Mouse (Mus musculus) macrophage (primary cell): ENCODE data around the gene Fn1. TPM values are rescaled to one million over a fixed set of nuclear protein-coding genes. Genes with fewer than 3 reads are reported as not detected.

Experiments
- H3K27ac ChIP-seq: fragments of 350-480 bp; formaldehyde crosslinking; 2 replicates; pipeline ENCODE4 v1.9.0; 2021
- H3K36me3 ChIP-seq: fragments of 350-480 bp; formaldehyde crosslinking; 2 replicates; pipeline ENCODE4 v1.9.0; 2021; ENCODE audit errors: inconsistent target
- H3K4me3 ChIP-seq: fragments of 350-480 bp; formaldehyde crosslinking; 2 replicates; pipeline ENCODE4 v1.9.0; 2021; ENCODE audit errors: inconsistent target
- H3K79me2 ChIP-seq: fragments of 350-480 bp; formaldehyde crosslinking; 2 replicates; pipeline ENCODE4 v1.9.0; 2021; ENCODE audit errors: inconsistent target
- WGBS: methylation state at CpG from one replicate; pipeline ENCODE4 v1.1.7; 2026; ENCODE audit warnings: inconsistent platforms; ENCODE audit not compliant: missing documents; 5-methylcytosine and 5-hydroxymethylcytosine counted together
- polyA plus RNA-seq: library from polyadenylated mRNA; stranded (reverse); fragments of 250-400 nt; gene quantifications from 3 replicates; pipeline ENCODE4 v1.2.4, GENCODE M21; 2018; ENCODE audit warnings: inconsistent platforms

Fn1 gene
- polyA plus RNA-seq, 1 experiment from 2014 or later, result 1.6 TPM

DNA sequence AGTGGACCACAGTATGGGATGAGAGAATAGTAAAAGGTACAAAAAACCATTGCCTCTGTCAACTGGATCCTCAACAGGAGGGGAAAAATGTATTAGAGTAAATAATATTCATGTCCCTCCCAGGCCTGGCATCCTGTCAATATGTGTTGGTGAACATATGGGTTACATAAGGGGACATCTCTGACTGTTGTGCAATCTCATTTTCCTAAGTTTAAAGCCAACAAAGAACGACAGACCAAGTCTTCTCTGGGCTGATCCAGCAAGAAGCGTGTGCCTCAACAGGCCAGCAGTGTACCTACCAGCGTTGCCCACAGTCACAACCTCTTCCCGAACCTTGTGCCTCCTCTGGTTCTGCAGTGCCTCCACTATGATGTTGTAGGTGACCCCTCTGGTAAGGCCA, 57.6 kb downstream of the Fn1 start:
- Histone ChIP-seq H3K36me3 (no peaks in the 10 kb centered on the region), H3K79me2 (no peaks in the 10 kb centered on the region), H3K4me3 (no peak overlapping the region), H3K27ac (no peak overlapping the region)
- WGBS, result 69% methylated on average over 4 of the region's 4 CpGs

- H3K4me3 ChIP-seq, result no peak overlapping the region
- WGBS, result 64% methylated on average over 2 of the region's 2 CpGs
- no peaks in the 10 kb centered on the region for H3K79me2 ChIP-seq
- H3K36me3 ChIP-seq, result no peaks in the 10 kb centered on the region
- H3K27ac ChIP-seq, result no peak overlapping the region
These were observed 58.7 kb downstream of the Fn1 start for GRCm38 (mm10) chr1:71594268-71594667.

GRCm38 (mm10) chr1:71593184-71593583, 59.8 kb downstream of the Fn1 start:
- WGBS, result 94% methylated on average over 9 of the region's 9 CpGs
- Histone ChIP-seq H3K4me3 (no peak overlapping the region), H3K36me3 (no peaks in the 10 kb centered on the region), H3K27ac (no peak overlapping the region), H3K79me2 (no peaks in the 10 kb centered on the region)

GRCm38 (mm10) chr1:71590038-71590437, 63.0 kb downstream of the Fn1 start:
- H3K36me3 ChIP-seq, result no peaks in the 10 kb centered on the region
- H3K79me2 ChIP-seq, result no peaks in the 10 kb centered on the region
- H3K27ac ChIP-seq, result no peak overlapping the region
- 95% methylated on average over 11 of the region's 11 CpGs for WGBS
- no peak overlapping the region for H3K4me3 ChIP-seq

- Histone ChIP-seq H3K79me2 (no peaks in the 10 kb centered on the region), H3K4me3 (no peak overlapping the region), H3K27ac (no peak overlapping the region), H3K36me3 (no peaks in the 10 kb centered on the region)
- WGBS, result 85% methylated on average over 7 of the region's 7 CpGs
These were observed 66.3 kb downstream of the Fn1 start for GRCm38 (mm10) chr1:71586658-71587057.

DNA sequence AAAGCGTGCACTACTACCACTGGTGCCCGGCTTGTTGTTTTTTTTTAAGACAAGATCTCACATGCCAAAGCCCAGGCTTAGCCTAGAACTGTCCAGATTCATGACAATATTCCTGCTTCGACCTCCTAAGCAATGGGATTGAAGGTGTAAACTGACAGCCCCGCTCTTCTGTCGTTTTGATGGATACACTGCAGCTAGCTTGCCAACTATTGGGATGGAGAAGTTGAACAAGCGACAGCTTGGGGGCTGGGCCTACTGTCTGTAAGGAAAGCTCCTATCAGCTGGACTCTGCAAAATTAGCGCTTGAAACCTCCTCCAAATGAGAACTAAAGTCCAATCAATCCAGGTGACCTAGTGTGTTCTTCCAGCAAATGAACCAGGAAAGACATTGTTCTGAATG, 69.1 kb downstream of the Fn1 start:
- no peak overlapping the region for H3K4me3 ChIP-seq
- no peak overlapping the region for H3K27ac ChIP-seq
- 97% methylated on average over 7 of the region's 7 CpGs for WGBS
- H3K79me2 ChIP-seq, result no peaks in the 10 kb centered on the region
- no peaks in the 10 kb centered on the region; the same call in 1 of the 2 replicates for H3K36me3 ChIP-seq

DNA sequence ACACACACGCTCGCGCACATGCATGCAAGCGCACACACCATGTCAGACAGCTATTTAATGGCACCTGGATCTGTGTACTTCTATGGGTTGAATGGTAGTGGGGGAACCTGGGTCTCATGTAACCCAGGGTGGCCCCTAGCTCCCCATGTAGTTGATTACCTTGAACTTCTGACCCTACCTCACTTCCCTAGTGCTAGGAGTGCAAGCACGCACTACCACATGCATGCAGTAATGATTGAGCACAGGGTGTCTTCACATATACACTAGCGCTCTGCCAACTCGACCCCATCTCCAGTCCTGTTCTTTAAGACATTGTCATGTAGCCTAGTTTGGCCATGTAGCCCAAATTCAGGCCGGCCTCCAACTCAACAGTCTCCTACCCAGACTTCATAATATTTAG, 69.7 kb downstream of the Fn1 start:
- peaks cover 3% of the 10 kb centered on the region; the same call in 1 of the 2 replicates for H3K36me3 ChIP-seq
- H3K27ac ChIP-seq, result no peak overlapping the region
- H3K4me3 ChIP-seq, result no peak overlapping the region
- 96% methylated on average over 7 of the region's 8 CpGs for WGBS
- no peaks in the 10 kb centered on the region for H3K79me2 ChIP-seq

GRCm38 (mm10) chr1:71580408-71580807, 72.6 kb downstream of the Fn1 start:
- WGBS, result 96% methylated on average over 12 of the region's 12 CpGs
- no peak overlapping the region for H3K4me3 ChIP-seq
- no peak overlapping the region for H3K27ac ChIP-seq
- no peaks in the 10 kb centered on the region for H3K79me2 ChIP-seq
- peaks cover 28% of the 10 kb centered on the region for H3K36me3 ChIP-seq

- H3K27ac ChIP-seq, result no peak overlapping the region
- 94% methylated on average over 4 of the region's 4 CpGs for WGBS
These were observed 73.5 kb downstream of the Fn1 start for GRCm38 (mm10) chr1:71579526-71579925.

GRCm38 (mm10) chr1:71576837-71577236, 76.2 kb downstream of the Fn1 start:
- WGBS, result 66% methylated on average over 6 of the region's 6 CpGs
- Histone ChIP-seq H3K27ac (no peak overlapping the region), H3K4me3 (no peak overlapping the region), H3K36me3 (peaks cover 38% of the 10 kb centered on the region), H3K79me2 (no peaks in the 10 kb centered on the region)

More at GRCm38 (mm10) chr1:71579526-71579925, 73.5 kb downstream of the Fn1 start:
- Histone ChIP-seq H3K4me3 (no peak overlapping the region), H3K79me2 (no peaks in the 10 kb centered on the region), H3K36me3 (peaks cover 28% of the 10 kb centered on the region)

GRCm38 (mm10) chr1:71575987-71576386, 77.0 kb downstream of the Fn1 start:
- no peak overlapping the region for H3K27ac ChIP-seq
- no peaks in the 10 kb centered on the region for H3K79me2 ChIP-seq
- peaks cover 46% of the 10 kb centered on the region for H3K36me3 ChIP-seq
- no peak overlapping the region for H3K4me3 ChIP-seq
- 80% methylated on average over 7 of the region's 7 CpGs for WGBS

DNA sequence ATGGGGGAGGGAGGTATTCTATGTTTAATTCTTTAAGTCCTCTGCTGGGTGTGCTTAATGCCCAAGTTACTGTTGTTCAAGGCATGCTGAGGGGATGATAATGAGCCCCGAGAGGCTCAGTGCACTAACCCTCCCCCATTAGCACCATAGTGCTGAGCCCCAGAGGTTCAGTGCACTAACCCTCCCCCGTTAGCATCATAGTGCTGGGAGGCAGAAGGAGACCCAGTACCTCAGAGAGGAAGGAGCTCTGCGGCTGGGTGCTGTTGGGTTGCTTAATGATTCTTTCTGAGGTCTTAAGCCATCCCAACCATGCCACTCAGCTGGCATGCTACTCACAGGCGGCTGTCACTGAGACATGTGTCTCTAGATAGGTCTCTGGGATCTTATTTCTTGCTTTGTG, 82.9 kb downstream of the Fn1 start:
- 93% methylated on average over 3 of the region's 4 CpGs for WGBS
- peaks cover 64% of the 10 kb centered on the region for H3K36me3 ChIP-seq
- no peaks in the 10 kb centered on the region for H3K79me2 ChIP-seq
- no peak overlapping the region for H3K4me3 ChIP-seq
- H3K27ac ChIP-seq, result no peak overlapping the region

GRCm38 (mm10) chr1:71567884-71568605, 85.0 kb downstream of the Fn1 start:
- WGBS, result 56% methylated on average over 16 of the region's 16 CpGs
- H3K36me3 ChIP-seq, result peaks cover 81% of the 10 kb centered on the region

DNA sequence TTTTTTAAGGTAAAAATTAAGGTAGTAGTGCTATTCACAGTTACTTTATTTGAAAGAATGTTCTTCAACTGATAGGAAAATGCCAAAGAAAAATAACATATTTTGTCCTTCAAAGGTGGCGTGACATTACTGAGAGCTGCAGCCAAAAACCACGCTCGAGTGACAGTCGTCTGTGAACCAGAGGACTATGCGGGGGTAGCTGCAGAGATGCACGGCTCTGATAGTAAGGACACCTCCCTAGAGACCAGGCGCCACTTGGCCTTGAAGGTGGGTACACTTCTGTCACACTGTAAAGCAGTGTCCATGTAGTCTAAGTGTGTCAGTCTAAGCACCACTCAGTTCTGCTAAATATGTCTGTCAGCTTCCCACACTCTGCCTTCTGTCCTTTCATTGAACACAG, 88.7 kb downstream of the Fn1 start:
- H3K4me3 ChIP-seq, result no peak overlapping the region
- H3K27ac ChIP-seq, result no peak overlapping the region
- 97% methylated on average over 7 of the region's 7 CpGs for WGBS
- peaks cover 65% of the 10 kb centered on the region for H3K36me3 ChIP-seq
- peaks cover 7% of the 10 kb centered on the region; the same call in 1 of the 2 replicates for H3K79me2 ChIP-seq

More at GRCm38 (mm10) chr1:71567884-71568605, 85.0 kb downstream of the Fn1 start:
- Histone ChIP-seq H3K79me2 (no peaks in the 10 kb centered on the region), H3K27ac (no peak overlapping the region), H3K4me3 (no peak overlapping the region)

- no peak overlapping the region for H3K4me3 ChIP-seq
- H3K36me3 ChIP-seq, result peaks cover 38% of the 10 kb centered on the region
- 98% methylated on average over 4 of the region's 4 CpGs for WGBS
- no peak overlapping the region for H3K27ac ChIP-seq
- H3K79me2 ChIP-seq, result peaks cover 24% of the 10 kb centered on the region
These were observed 92.4 kb downstream of the Fn1 start for GRCm38 (mm10) chr1:71560626-71561025.
